Mouse (Mus musculus): Measurements from ENCODE around the gene Dcaf7. TPM values are rescaled to one million over a fixed set of nuclear protein-coding genes. Genes with fewer than 3 reads are reported as not detected.

Dcaf7 gene
- total and polyA plus RNA-seq, 2 experiments from 2014 or later: 137 to 265 TPM

DNA sequence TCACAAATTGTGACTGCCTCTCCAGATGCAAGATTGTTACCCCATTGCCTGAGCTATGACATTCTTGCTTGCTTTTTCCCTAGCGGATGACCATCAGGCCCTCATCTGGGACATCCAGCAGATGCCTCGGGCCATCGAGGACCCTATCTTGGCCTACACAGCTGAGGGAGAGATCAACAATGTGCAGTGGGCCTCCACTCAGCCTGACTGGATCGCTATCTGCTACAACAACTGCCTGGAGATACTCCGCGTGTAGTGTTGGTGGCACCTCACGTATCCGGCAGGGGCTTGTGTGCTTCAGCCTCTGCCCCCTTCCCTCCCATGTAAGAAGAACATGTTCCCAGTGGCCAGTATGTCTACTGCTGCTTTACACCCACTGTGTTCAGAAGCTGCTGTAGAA lies 17.9 kb downstream of the Dcaf7 start:
- H3K36me3 ChIP-seq (ENCODE audit: insufficient read depth, low read length): peaks cover 77% of the 10 kb centered on the region
- no peak for ATAC-seq

DNA sequence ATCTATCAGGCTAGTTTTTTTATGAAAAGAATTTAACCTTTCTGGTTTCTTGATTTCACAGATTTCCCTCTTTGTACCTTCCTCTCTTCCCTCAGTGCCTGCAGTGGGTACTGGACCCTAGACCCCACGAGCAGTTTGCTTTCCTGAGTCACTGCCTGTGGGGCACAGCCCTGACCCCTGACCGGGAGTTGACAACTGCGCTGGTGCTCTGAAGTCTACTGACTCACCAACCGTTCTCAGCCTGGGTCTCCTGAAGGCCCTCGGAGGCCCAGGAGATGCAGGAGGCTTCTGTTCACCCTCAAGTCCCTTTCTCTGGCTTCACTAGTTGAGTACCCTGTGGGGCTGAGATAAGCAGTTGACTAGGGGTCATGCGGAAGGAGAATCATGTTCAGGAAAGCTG lies 18.7 kb downstream of the Dcaf7 start:
- WGBS: 93% methylated on average over 6 of the region's 6 CpGs
- ATAC-seq (no peak), DNase-seq (ENCODE audit: low spot score) (no peak)
- Histone ChIP-seq H3K9me3 (ENCODE audit: low read length) (no peaks in the 10 kb centered on the region), H3K4me1 (ENCODE audit: insufficient read depth, low read length) (no peaks in the 10 kb centered on the region), H3K4me3 (ENCODE audit: low read length) (no peak overlapping the region), H3K27me3 (ENCODE audit: insufficient read depth, low read length) (no peaks in the 10 kb centered on the region), H3K9ac (replicated peaks; ENCODE audit: low read length) (no peak overlapping the region), H3K27ac (no peak overlapping the region), H3K4me2 (ENCODE audit: low read depth, low read length) (no peak overlapping the region), H3K36me3 (ENCODE audit: insufficient read depth, low read length) (peaks cover 81% of the 10 kb centered on the region)
- no peak for TF ChIP-seq CTCF (IDR thresholded peaks at IDR 0.05; ENCODE audit: low read depth)

More for the DNA sequence above, 17.9 kb downstream of the Dcaf7 start:
- H3K9ac ChIP-seq (replicated peaks; ENCODE audit: low read length): no peak overlapping the region
- no peak overlapping the region for H3K4me3 ChIP-seq (ENCODE audit: low read length)
- no peak overlapping the region for H3K27ac ChIP-seq
- no peak for TF ChIP-seq CTCF (IDR thresholded peaks at IDR 0.05; ENCODE audit: low read depth)
- WGBS: 93% methylated on average over 8 of the region's 8 CpGs
- no peaks in the 10 kb centered on the region for H3K4me1 ChIP-seq (ENCODE audit: insufficient read depth, low read length)
- H3K9me3 ChIP-seq (ENCODE audit: low read length): no peaks in the 10 kb centered on the region
- H3K4me2 ChIP-seq (ENCODE audit: low read depth, low read length): no peak overlapping the region
- DNase-seq (ENCODE audit: low spot score): no peak
- H3K27me3 ChIP-seq (ENCODE audit: insufficient read depth, low read length): no peaks in the 10 kb centered on the region

GRCm38 (mm10) chr11:106056819-106057491 lies 20.3 kb downstream of the Dcaf7 start:
- Histone ChIP-seq H3K9ac (replicated peaks; ENCODE audit: low read length) (no peak overlapping the region), H3K4me2 (ENCODE audit: low read depth, low read length) (no peak overlapping the region), H3K4me3 (ENCODE audit: low read length) (no peak overlapping the region), H3K27me3 (ENCODE audit: insufficient read depth, low read length) (no peaks in the 10 kb centered on the region), H3K27ac (no peak overlapping the region), H3K36me3 (ENCODE audit: insufficient read depth, low read length) (peaks cover 70% of the 10 kb centered on the region), H3K4me1 (ENCODE audit: insufficient read depth, low read length) (no peaks in the 10 kb centered on the region), H3K9me3 (ENCODE audit: low read length) (no peaks in the 10 kb centered on the region)
- no peak for TF ChIP-seq CTCF (IDR thresholded peaks at IDR 0.05; ENCODE audit: low read depth)
- no peak for ATAC-seq
- DNase-seq (ENCODE audit: low spot score): no peak
- WGBS: 93% methylated on average over 8 of the region's 8 CpGs

DNA sequence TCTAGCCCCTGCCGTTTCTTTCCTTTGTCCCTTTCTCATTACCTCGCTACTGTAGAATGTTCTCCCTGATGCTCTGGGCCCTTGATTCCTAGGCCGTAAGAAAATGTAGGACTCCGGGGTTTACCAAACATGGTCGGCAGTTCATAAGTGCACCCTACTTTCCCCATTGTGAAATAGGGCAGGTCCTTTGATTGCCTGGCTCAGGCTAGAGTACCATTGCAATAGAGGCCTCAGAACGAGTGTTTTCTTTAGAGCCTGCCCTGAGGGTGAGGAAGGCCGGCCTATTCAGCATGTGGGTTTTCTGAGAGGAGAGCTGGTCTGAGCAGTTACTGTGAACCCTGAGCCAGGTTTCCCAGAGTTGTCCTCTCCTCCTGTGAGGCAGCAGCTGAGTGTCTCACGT lies 21.3 kb downstream of the Dcaf7 start:
- DNase-seq (ENCODE audit: low spot score): no peak
- no peak for TF ChIP-seq CTCF (IDR thresholded peaks at IDR 0.05; ENCODE audit: low read depth)
- H3K9ac ChIP-seq (replicated peaks; ENCODE audit: low read length): no peak overlapping the region
- ATAC-seq: no peak
- 89% methylated on average over 8 of the region's 8 CpGs for WGBS
- H3K36me3 ChIP-seq (ENCODE audit: insufficient read depth, low read length): peaks cover 67% of the 10 kb centered on the region
- no peak overlapping the region for H3K4me3 ChIP-seq (ENCODE audit: low read length)
- no peak overlapping the region for H3K4me2 ChIP-seq (ENCODE audit: low read depth, low read length)
- no peaks in the 10 kb centered on the region for H3K27me3 ChIP-seq (ENCODE audit: insufficient read depth, low read length)
- no peaks in the 10 kb centered on the region for H3K4me1 ChIP-seq (ENCODE audit: insufficient read depth, low read length)
- no peak overlapping the region for H3K27ac ChIP-seq
- H3K9me3 ChIP-seq (ENCODE audit: low read length): no peaks in the 10 kb centered on the region

DNA sequence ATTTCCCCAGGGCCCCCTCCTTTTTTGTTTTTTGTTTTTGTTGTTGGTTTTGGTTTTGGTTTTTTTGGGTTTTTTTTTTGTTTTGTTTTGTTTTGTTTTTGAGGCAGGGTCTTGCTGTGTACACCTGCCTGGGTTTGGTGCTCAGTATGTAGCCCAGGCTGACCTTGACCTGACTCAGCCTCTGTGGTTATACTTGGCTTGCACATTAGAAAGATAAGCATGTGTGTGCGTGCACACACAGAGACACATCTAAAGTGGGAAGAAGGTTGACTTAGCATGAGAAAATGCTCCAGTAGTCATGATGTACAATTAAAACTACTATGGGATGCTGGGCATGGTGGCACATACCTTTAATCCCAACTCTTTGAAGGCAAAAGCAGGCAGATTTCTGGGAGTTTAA lies 23.9 kb downstream of the Dcaf7 start:
- H3K27me3 ChIP-seq (ENCODE audit: insufficient read depth, low read length): no peaks in the 10 kb centered on the region
- H3K36me3 ChIP-seq (ENCODE audit: insufficient read depth, low read length): peaks cover 44% of the 10 kb centered on the region
- DNase-seq (ENCODE audit: low spot score) (no peak), ATAC-seq (no peak)
- TF ChIP-seq CTCF (IDR thresholded peaks at IDR 0.05; ENCODE audit: low read depth): no peak
- H3K4me1 ChIP-seq (ENCODE audit: insufficient read depth, low read length): no peaks in the 10 kb centered on the region
- H3K4me2 ChIP-seq (ENCODE audit: low read depth, low read length): no peak overlapping the region
- H3K4me3 ChIP-seq (ENCODE audit: low read length): no peak overlapping the region
- H3K27ac ChIP-seq: no peak overlapping the region
- 90% methylated on average over 1 of the region's 1 CpGs for WGBS
- H3K9me3 ChIP-seq (ENCODE audit: low read length): no peaks in the 10 kb centered on the region
- H3K9ac ChIP-seq (replicated peaks; ENCODE audit: low read length): no peak overlapping the region

GRCm38 (mm10) chr11:106061311-106061710 lies 24.6 kb downstream of the Dcaf7 start:
- Histone ChIP-seq H3K9ac (replicated peaks; ENCODE audit: low read length) (no peak overlapping the region), H3K4me2 (ENCODE audit: low read depth, low read length) (no peak overlapping the region), H3K9me3 (ENCODE audit: low read length) (no peaks in the 10 kb centered on the region), H3K4me1 (ENCODE audit: insufficient read depth, low read length) (no peaks in the 10 kb centered on the region), H3K4me3 (ENCODE audit: low read length) (no peak overlapping the region), H3K27ac (no peak overlapping the region), H3K36me3 (ENCODE audit: insufficient read depth, low read length) (peaks cover 37% of the 10 kb centered on the region), H3K27me3 (ENCODE audit: insufficient read depth, low read length) (no peaks in the 10 kb centered on the region)
- TF ChIP-seq CTCF (IDR thresholded peaks at IDR 0.05; ENCODE audit: low read depth): no peak
- no peak for DNase-seq (ENCODE audit: low spot score)
- WGBS: 96% methylated on average over 1 of the region's 1 CpGs
- ATAC-seq: no peak

DNA sequence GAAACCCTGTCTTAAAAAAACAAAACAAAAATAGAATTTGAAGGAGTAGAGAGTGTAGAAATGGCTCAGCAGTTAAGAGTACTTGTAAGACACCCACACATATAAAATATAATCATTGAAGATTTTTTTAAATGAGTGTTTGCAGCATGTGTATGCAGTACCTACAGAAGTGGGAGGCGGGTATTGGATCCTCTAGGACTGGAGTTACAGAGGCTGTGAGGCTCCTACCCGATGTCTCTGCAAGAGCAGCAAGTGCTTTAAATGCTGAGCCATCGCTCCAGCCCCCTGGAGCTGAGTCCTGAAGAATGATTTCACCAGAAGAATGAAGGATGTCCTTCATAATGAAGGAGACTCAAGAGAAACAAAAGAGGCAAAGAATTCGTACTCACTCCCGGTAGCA lies 27.1 kb downstream of the Dcaf7 start:
- no peak overlapping the region for H3K4me3 ChIP-seq (ENCODE audit: low read length)
- H3K4me2 ChIP-seq (ENCODE audit: low read depth, low read length): no peak overlapping the region
- H3K27ac ChIP-seq: no peak overlapping the region
- H3K27me3 ChIP-seq (ENCODE audit: insufficient read depth, low read length): no peaks in the 10 kb centered on the region
- TF ChIP-seq CTCF (IDR thresholded peaks at IDR 0.05; ENCODE audit: low read depth): no peak
- DNase-seq (ENCODE audit: low spot score) (no peak), ATAC-seq (no peak)
- H3K9ac ChIP-seq (replicated peaks; ENCODE audit: low read length): no peak overlapping the region
- no peaks in the 10 kb centered on the region for H3K9me3 ChIP-seq (ENCODE audit: low read length)
- peaks cover 16% of the 10 kb centered on the region for H3K36me3 ChIP-seq (ENCODE audit: insufficient read depth, low read length)
- H3K4me1 ChIP-seq (ENCODE audit: insufficient read depth, low read length): no peaks in the 10 kb centered on the region; the same call in 1 of the 2 replicates
- 77% methylated on average over 5 of the region's 5 CpGs for WGBS
